Mouse (Mus musculus) naive thymus-derived CD4-positive, alpha-beta T cell, adult 5 months (primary cell): Measurements from ENCODE around the gene Vsir. TPM values are rescaled to one million over a fixed set of nuclear protein-coding genes. Genes with fewer than 3 reads are reported as not detected.

Source experiments
- polyA plus RNA-seq: library from polyadenylated mRNA; unstranded; fragments of 100-300 nt; shearing (Covaris generic); gene quantifications from one replicate; pipeline ENCODE4 v1.2.1, GENCODE M21; 2017

Vsir gene
- 160 TPM for polyA plus RNA-seq

DNA sequence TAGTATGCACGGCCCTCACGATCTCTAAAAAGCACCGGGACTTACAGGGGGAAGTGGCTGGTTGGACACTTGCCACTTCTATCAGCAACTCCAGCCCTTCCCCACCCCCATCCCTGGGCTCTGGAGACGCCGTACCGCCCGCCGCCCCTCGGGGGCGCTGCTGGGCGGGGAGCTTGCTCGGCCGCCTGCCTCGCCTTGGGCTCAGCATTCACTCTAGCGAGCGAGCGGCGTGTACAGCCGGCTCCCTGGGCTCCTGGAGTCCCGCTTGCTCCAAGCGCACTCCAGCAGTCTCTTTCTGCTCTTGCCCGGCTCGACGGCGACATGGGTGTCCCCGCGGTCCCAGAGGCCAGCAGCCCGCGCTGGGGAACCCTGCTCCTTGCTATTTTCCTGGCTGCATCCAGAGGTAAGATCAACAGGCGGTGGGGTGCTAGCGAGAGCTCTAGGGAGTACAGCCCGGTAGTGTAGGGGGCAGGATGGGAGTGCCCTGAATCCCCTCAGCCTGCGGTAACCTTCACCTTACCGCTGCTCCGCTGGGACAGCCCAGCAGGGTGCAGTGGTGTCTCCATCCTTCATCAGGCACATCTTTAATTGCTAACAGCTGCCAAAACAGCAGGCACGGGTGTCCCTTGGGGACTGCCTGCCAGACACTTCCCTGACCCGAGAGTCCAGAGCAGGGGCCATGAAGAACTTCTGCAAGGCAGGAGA lies at the start of gene Vsir:
Gene Vsir, plus strand, starts transcription at position 151 of the 705 bp plus-strand sequence.

DNA sequence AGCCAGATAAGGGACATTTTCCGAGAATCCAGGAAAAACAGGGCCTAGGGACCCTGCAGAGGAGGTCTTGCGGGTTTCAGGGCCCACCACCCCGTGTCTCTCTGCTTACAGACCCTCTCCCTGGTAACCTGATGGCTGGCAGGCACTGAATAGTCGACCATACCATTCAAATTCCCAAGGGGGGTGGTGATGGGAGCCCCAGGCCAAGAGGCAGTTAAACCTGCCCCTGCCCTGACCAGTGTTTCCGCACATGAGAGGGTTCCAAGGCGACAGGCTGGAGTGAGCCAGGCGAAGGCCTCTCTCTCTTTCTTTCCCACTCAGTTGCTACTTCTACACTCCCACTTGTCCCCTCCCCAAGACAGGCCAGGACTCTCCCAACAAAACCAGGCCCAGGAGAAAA lies 52.8 kb downstream of the Vsir start, which contains the start of gene Gm17455:
Gene Gm17455, plus strand, starts transcription at position 278 of the 400 bp plus-strand sequence.

Other genes with a start within 250 kb of the Vsir start
- gene Spock2, start 240.6 kb upstream of the Vsir start, polyA plus RNA-seq, result 0.26 TPM
- gene Chst3, start 127.6 kb upstream of the Vsir start, polyA plus RNA-seq, result not detected
- 446 TPM for gene Psap, start 69.2 kb upstream of the Vsir start, polyA plus RNA-seq
- 1.9 TPM for gene Gm17455, start 52.9 kb downstream of the Vsir start, polyA plus RNA-seq